Mouse (Mus musculus) C2C12 (cell line): Measurements from ENCODE around the gene Pign. TPM values are rescaled to one million over a fixed set of nuclear protein-coding genes. Genes with fewer than 3 reads are reported as not detected.

Experiments used
- H3K27me3 ChIP-seq: one replicate; pipeline ENCODE4 v1.6.1; 2011; ENCODE audit not compliant: control insufficient read depth, insufficient read depth, insufficient read length
- H3K36me3 ChIP-seq: one replicate; pipeline ENCODE4 v1.6.1; 2011; ENCODE audit not compliant: control insufficient read depth, insufficient read depth
- H3K4me3 ChIP-seq: one replicate; pipeline ENCODE4 v1.5.1; 2011; ENCODE audit warnings: mild to moderate bottlenecking, control low read depth; ENCODE audit not compliant: poor library complexity, insufficient read depth, severe bottlenecking
- H3K79me2 ChIP-seq: one replicate; pipeline ENCODE4 v1.6.1; 2011; ENCODE audit not compliant: control insufficient read depth, insufficient read depth
- H3K79me3 ChIP-seq: one replicate; pipeline ENCODE4 v1.6.1; 2011; ENCODE audit warnings: low read depth, control low read depth
- H3ac ChIP-seq: one replicate; pipeline ENCODE3; 2011; ENCODE audit warnings: low read depth; ENCODE audit not compliant: control insufficient read depth, insufficient read length
- CEBPB ChIP-seq: IDR thresholded peaks from one replicate; pipeline ENCODE4 v1.6.1; 2011; ENCODE audit warnings: low read depth, mild to moderate bottlenecking, control low read depth, moderate library complexity
- CTCF ChIP-seq: IDR thresholded peaks from one replicate; pipeline ENCODE4 v1.5.1; 2011; ENCODE audit not compliant: control insufficient read depth, insufficient read depth, insufficient read length
- FOSL1 ChIP-seq: IDR thresholded peaks from one replicate; pipeline ENCODE4 v1.8.0; 2011; ENCODE audit warnings: mild to moderate bottlenecking, low read length; ENCODE audit not compliant: poor library complexity, insufficient read depth, severe bottlenecking
- MAX ChIP-seq: IDR thresholded peaks from one replicate; pipeline ENCODE4 v1.6.1; 2011; ENCODE audit warnings: mild to moderate bottlenecking, control low read depth
- MYOD1 ChIP-seq: IDR thresholded peaks from one replicate; pipeline ENCODE4 v1.6.1; 2011; ENCODE audit warnings: low read depth; ENCODE audit not compliant: control insufficient read depth, insufficient read length
- MYOG ChIP-seq: IDR thresholded peaks from one replicate; pipeline ENCODE4 v1.6.1; 2011; ENCODE audit not compliant: control insufficient read depth, insufficient read length; ENCODE audit errors: extremely low read depth
- USF1 ChIP-seq: IDR thresholded peaks from one replicate; pipeline ENCODE4 v1.6.1; 2011; ENCODE audit warnings: low read depth, mild to moderate bottlenecking, control low read depth, moderate library complexity
- long read RNA-seq, 2 experiments: library from polyadenylated mRNA; unstranded; transcript quantifications; one replicate each; pipeline ENCODE4 v2.0.0; 2019 to 2020
- polyA plus RNA-seq: library from polyadenylated mRNA; unstranded; fragments of >200 nt; fragmentation: generic; extraction: Trizol; gene quantifications from one replicate; pipeline ENCODE4 v1.2.1, GENCODE M21; 2012; ENCODE audit warnings: missing spikeins

The Pign gene
- polyA plus RNA-seq, result 7.7 TPM
- long read RNA-seq, experiment 1, full-length matches to known transcripts, result 1 of 4 reads
- long read RNA-seq, experiment 1, partial matches to known transcripts, result 0 of 4 reads
- long read RNA-seq, experiment 1, other reads (novel, unspliced or antisense), result 3 of 4 reads
- long read RNA-seq, experiment 2, full-length matches to known transcripts, result 39 of 63 reads
- long read RNA-seq, experiment 2, partial matches to known transcripts, result 11 of 63 reads
- long read RNA-seq, experiment 2, other reads (novel, unspliced or antisense), result 13 of 63 reads

- Histone ChIP-seq H3K4me3 (peak within 1 kb of the TSS; percentile 90), H3K27me3 (no peaks in the 10 kb centered on the region), H3K79me2 (peaks cover 65% of the 10 kb centered on the region), H3K36me3 (no peaks in the 10 kb centered on the region), H3ac (peak within 1 kb of the TSS; percentile 83), H3K79me3 (peaks cover 53% of the 10 kb centered on the region)
- peak; percentile 30 for TF ChIP-seq MAX
- peak; percentile 17 for TF ChIP-seq CEBPB
- TF ChIP-seq FOSL1, result no peak
Measured at GRCm38 (mm10) chr1:105663171-105663961, at the start of gene Pign, which contains the start of gene Relch. TSS of gene Pign (minus strand) at chr1:105663677. TSS of gene Relch (plus strand) at chr1:105663861.

- Histone ChIP-seq H3K27me3 (no peaks in the 10 kb centered on the region), H3K36me3 (peaks cover 43% of the 10 kb centered on the region), H3K4me3 (no peak overlapping the region), H3K79me3 (no peaks in the 10 kb centered on the region), H3K79me2 (no peaks in the 10 kb centered on the region), H3ac (no peak overlapping the region)
- TF ChIP-seq MAX, result no peak
- no peak for TF ChIP-seq FOSL1
- no peak for TF ChIP-seq MYOG
- TF ChIP-seq USF1, result no peak
- TF ChIP-seq MYOD1, result no peak
- no peak for TF ChIP-seq CEBPB
Measured at GRCm38 (mm10) chr1:105712822-105713221, 49.3 kb upstream of the Pign start.

- no peaks in the 10 kb centered on the region for H3K79me3 ChIP-seq
- H3K4me3 ChIP-seq, result no peak overlapping the region
- no peak overlapping the region for H3ac ChIP-seq
- H3K36me3 ChIP-seq, result peaks cover 34% of the 10 kb centered on the region
- TF ChIP-seq MYOG (no peak), MAX (no peak), FOSL1 (no peak)
- no peaks in the 10 kb centered on the region for H3K79me2 ChIP-seq
- no peaks in the 10 kb centered on the region for H3K27me3 ChIP-seq
Measured at GRCm38 (mm10) chr1:105711227-105711626, 47.8 kb upstream of the Pign start.

- TF ChIP-seq MAX, result no peak
- TF ChIP-seq MYOG, result no peak
- TF ChIP-seq USF1, result no peak
- no peak for TF ChIP-seq FOSL1
- no peak for TF ChIP-seq CEBPB
- no peak for TF ChIP-seq CTCF
- no peak for TF ChIP-seq MYOD1
- peaks cover 27% of the 10 kb centered on the region for H3K36me3 ChIP-seq
- H3K4me3 ChIP-seq, result no peak overlapping the region
- H3ac ChIP-seq, result no peak overlapping the region
- no peaks in the 10 kb centered on the region for H3K79me2 ChIP-seq
- H3K79me3 ChIP-seq, result no peaks in the 10 kb centered on the region
- no peaks in the 10 kb centered on the region for H3K27me3 ChIP-seq
Measured at GRCm38 (mm10) chr1:105709415-105709814, 45.9 kb upstream of the Pign start.

- TF ChIP-seq CEBPB, result no peak
- no peak for TF ChIP-seq FOSL1
- TF ChIP-seq CTCF, result no peak
- TF ChIP-seq MYOD1, result no peak
- TF ChIP-seq MAX, result no peak
- TF ChIP-seq USF1, result no peak
- no peak for TF ChIP-seq MYOG
- Histone ChIP-seq H3K4me3 (no peak overlapping the region), H3K36me3 (peaks cover 22% of the 10 kb centered on the region)
Measured at GRCm38 (mm10) chr1:105700984-105701530, 37.6 kb upstream of the Pign start.

GRCm38 (mm10) chr1:105695581-105695980, 32.1 kb upstream of the Pign start:
- H3K36me3 ChIP-seq, result peaks cover 23% of the 10 kb centered on the region
- H3ac ChIP-seq, result no peak overlapping the region
- H3K27me3 ChIP-seq, result no peaks in the 10 kb centered on the region
- TF ChIP-seq MAX (no peak), USF1 (no peak), MYOD1 (no peak), CTCF (no peak), CEBPB (no peak)
- H3K79me3 ChIP-seq, result no peaks in the 10 kb centered on the region
- no peak overlapping the region for H3K4me3 ChIP-seq
- H3K79me2 ChIP-seq, result no peaks in the 10 kb centered on the region

More at GRCm38 (mm10) chr1:105700984-105701530, 37.6 kb upstream of the Pign start:
- Histone ChIP-seq H3K79me3 (no peaks in the 10 kb centered on the region), H3K27me3 (no peaks in the 10 kb centered on the region), H3ac (no peak overlapping the region), H3K79me2 (no peaks in the 10 kb centered on the region)
